Mouse (Mus musculus): ENCODE measurements at regions not wholly inside any gene's neighbourhood (a gene's known extent, or its start where the extent isn't known, plus 50 kb on each side); places are given as distances from the start of the nearest gene placed in this dataset.
A peak's percentile ranks its signal among the peaks of the same experiment; 100 is the strongest.

DNA sequence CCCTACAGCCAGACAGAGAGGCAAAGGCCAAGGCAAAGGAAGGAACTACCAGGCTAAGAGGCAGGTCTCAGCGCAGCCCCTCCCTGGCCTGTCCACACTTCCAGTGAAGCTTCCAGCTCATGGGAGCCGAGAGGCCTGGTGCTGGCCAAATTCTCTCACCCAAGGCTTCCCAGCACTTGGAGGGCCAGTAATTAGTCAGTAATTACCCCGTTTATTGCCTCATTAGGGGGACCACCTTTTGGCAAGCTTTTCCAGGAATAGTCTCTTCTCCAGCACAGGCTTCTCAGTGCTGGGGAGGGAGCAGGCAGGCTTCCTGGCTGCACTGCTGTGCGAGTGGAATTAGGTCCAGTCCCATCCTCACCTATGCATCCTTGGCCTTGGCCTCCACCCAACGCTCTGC is 252.8 kb upstream of the Nxpe4 start:
- DNase-seq (ENCODE audit: low spot score in 2 of 2), result no peak

DNA sequence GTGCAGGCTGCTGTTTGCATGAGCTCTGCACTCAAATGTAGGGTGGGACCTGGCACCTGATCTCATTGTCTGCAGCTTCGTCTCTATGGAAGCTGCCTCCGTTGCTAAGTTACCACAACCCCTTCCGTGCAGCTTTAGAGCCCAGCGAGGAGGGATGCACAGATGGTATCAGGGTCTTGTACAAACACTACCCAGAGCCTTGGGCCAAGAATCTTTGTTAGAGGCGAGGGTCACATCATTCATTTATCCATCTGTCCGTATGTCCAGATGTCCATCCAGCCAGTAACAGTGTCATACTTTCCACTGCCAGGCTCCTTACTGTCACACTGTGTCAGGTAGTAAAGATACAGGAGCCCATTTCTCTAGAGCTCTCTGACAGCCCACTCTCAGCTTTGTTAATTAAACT is 251.3 kb upstream of the Nxpe4 start:
- peak; percentile 34 to 55 for DNase-seq (ENCODE audit: low spot score in 2 of 2)

DNA sequence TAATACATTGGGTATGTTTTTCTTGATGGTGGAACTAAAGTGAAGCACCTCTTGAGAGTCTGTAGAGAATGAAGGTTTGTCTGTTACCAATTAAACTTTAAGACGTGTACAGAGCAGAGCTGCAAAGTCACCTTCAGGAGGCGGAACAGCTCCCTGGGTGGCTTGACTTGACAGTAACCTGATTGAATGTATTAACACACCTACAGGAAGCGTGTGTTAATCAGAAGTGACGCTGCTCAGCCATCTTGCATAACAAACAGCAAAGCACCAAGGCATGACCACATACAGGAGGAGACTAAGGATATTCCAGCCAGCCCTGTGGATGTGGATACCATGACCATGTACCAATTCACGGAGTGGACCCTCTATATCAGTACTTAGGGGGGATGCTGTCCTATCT is 249.0 kb upstream of the Nxpe4 start:
- DNase-seq (ENCODE audit: low spot score in 2 of 2), result no peak

DNA sequence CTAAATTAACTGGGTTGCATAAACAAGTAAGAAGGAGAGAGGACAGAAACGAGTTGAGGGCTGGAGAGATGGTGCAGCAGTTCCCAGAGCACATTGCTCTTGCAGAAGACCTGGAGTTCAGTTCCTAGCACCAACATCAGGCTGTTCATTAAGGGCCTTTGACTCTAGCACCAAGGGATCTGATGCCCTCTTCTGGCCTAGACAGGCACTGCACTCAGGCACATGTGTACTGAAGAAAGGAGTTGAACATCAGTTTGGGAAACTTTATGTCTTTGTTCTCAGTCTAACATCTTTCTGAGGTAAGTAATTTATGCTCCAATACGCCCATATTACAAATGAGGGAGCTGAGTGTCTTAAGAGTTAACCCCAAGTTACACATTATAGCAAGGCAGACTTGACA is 226.5 kb upstream of the Nxpe4 start:
- no peak for DNase-seq (ENCODE audit: low spot score in 2 of 2)

DNA sequence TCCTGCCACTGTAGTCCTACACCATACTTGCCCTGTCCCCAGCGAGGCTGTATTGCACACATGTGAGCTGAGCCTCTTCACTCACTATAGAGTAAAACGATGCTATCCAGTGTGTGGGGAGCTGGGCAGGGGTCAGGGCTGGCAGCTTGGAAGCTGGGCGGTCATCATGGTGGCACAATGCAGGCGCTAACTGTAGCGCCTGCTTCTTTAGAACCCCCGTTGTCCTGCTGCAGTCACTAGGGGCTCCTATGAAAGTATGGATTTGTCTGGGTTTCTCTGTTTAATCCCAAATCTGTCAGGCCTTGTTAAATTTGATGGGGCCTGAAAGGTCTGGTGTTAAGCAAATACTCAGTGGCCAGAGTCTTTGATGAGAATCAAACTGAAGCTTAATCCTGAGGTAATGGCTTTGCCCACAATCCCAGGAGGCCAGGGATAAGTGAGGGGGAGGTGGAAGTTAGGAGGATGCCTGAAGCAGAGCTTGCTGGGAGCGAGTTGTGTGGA is 225.8 kb upstream of the Nxpe4 start:
- no peak for DNase-seq (ENCODE audit: low spot score in 2 of 2)

DNA sequence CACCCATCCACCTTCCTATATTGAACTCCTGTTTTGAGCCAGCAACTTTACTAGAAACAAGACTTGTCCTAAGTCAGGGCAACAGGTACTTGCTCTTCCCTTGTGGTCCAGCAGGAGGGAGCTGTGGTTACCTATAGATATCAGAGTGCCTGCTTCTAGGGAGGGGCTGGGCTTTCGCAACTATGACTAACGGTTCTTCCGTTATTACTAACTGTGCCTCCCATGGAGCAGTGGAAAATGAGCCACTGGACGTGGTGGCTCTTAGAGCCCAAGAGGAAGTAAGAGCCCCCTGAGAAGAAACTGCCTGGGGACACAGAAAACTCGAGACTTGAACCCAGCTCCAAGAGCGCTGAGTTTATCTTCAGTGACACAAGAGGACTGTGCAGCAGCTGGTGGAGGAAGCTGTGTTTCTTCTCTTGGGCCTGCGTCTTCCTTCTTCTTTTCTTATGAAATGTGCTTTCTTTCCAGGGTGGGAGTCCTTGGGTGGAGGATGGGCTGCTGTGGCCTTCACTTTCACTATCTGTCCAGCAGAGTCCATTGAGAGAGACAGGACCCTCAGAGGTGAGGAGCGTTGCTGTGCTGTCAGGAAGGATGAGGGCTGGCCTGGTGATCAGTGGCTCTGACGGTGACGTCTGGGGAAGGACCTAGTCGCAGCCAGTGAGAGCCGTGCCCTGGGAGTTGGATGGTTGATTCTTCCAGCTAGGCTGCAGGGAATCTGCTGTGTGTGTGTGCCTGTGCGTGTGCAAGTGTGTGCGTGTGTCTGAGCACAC is 222.7 kb upstream of the Nxpe4 start:
- no peak for DNase-seq (ENCODE audit: low spot score in 2 of 2)

DNA sequence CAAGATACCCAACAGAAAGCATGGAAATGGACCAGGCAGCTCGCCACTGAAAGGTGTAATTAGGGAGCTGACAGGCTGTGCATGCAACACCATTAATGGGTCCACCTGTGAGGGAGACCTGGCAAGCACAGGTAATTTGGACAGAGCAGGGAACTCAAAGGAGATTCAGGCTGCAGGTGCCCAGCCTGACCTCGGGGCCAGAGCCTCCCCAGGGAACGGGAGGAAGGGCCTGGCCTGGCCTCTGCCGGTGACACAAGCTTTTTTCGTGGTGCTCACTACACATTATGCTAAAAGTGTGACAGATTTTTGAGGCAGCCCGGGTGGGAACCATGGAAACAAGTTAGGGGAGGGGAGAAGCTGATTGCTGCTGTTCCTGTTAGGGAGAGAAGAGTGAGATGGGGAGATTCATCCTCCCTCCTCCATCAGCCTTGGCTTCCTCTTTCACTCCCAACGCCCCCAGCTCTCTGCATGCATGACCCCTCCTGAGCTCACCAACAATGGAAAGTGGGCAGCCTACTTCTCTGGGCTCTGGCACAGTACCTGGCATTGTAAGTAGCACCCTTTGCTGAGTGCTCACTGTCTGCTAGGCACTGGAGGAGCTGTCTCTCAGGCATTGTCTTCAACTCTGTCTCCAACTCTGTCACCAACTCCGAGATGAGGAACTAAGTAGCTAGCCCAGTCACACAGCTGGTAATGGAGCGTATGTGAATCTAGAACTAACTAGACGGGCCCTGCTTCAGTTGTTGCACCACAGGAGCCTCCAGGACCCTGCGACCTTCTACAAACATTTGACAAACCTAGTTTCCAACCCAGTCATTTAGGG is 218.9 kb upstream of the Nxpe4 start:
- DNase-seq (ENCODE audit: low spot score in 2 of 2), result peak; percentile 59 to 64

DNA sequence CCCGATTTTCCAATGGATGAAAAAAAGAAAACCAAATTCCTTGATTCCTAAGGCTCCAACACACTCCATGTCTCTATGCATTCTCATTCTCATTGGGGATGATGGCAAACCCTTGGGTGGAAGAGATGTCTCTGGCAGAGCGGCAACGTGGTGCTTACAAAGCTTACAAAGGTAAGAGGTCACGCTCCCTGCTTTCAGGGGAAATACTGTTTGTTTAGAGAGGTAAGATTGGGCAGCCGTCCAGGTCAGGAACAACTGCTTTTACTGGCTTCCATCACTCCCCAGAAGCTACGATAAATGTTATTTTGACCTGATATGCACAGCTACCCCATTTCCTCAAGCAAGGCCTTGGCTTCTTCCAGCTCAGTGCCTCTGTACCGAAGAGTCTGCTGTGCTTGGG is 215.6 kb upstream of the Nxpe4 start:
- no peak for DNase-seq (ENCODE audit: low spot score in 2 of 2)

DNA sequence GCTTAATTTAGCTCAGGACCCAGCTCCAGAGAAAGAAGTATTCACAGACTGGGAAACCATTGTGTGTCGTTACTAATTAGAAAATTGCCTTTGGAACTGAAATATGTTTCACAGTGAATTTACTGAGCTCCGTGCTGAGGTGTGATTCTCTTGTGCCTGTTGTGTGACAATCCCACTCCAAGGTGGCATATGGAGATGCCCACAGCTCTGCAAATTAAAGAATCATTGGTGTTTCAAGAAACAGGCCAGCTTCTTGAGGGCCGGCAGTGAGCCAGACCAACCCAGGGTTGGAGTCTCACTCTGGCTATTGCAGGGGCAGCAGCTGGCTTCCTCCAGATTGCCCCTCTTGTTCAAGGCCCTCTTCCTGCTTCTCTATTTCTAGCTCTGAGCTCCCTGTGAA is 203.9 kb upstream of the Nxpe4 start:
- DNase-seq (ENCODE audit: low spot score in 2 of 2), result no peak

DNA sequence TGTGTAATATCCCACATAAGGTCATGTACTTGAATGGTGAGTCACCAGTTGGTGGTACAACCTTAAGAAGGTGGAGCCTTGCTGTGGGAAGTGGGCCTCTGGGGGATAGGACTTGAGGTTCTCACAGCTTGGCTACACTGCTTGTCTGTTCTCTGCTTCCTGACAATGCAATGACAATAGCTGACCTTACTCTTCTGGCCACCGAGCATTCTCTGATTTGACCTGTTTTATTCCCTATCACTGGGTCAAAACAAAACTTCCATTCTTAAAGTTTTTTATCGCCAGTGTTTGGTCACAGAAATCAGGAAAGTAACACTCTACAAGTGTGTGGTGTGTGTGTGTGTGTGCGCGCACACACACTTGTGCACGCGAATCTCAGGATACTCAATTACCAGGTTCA is 203.0 kb upstream of the Nxpe4 start:
- DNase-seq (ENCODE audit: low spot score in 2 of 2), result no peak

DNA sequence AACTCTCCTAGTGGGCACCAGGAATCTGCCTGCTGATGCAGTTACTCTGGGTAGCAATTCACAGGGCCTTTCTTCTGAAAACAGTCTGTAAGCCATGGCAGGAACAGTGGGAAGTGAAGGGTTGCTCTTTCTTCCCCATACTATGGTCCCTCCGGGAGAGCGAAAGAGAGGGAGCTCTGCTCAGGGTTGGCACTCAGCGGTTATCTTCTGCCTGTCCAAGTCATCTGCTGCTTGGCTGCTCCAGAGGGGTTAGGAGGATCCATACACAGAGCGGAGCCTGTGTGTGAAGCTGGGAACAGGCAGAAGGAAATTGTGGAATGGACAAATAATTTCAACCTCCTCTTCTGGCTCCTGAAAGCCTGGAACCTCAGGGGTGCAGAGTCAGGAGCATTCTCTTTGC is 200.6 kb upstream of the Nxpe4 start:
- DNase-seq (ENCODE audit: low spot score in 2 of 2), result no peak

DNA sequence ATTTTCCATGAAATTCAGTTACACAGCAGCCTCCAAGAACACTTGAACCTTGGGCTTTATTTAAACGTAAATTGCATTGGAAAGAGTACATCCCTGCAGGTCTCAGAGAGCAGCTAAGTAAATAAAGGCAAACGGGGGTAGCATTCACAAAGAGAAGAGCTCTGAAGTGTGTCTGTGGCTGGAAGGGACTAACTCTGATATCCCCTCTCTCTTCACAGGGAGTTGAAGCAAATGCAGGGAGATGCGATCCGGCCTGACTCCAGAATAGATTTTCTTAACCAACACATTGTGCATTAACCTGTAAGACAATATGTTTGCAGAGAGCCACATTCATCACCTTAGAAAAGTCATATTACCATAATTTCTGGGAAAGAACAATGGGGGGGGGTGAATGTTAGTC is 199.7 kb upstream of the Nxpe4 start:
- no peak for DNase-seq (ENCODE audit: low spot score in 2 of 2)

DNA sequence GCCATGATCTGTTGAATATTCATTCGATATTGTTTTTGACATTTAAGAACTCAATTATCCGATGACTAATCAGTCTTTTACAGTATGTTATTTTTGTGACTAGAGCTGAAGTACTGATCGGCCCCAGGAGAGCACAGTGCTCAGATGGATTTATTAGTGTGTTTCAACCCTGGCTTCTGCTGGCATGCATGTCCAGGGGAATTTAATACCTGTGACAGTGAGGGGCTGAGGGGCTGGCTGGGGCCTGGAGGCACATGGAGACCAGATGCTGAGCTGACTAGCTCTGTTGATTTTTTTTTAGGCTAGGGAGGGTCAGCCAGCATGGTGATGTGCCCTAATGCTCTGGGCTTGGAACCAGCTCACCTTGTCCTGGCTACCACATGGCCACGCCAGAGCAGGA is 199.2 kb upstream of the Nxpe4 start:
- no peak for DNase-seq (ENCODE audit: low spot score in 2 of 2)

DNA sequence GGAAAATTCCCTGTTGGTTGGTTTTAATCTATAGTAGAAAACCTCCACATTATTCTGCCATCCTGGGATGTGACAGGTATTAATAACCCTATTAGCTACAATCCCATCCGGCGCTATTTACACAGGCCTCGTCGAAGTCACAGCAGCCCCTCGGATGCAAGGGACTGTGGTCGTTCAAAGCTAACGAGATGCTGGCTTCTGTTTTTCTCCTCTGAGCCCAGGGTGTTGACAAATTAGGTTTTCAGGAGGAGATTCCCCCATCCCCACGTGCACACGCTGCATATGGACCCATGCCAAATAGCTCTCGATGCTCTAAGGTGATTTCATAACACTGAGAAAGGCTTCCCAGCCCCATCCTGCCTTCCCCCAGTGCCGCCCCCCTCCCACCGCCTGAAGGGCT is 188.7 kb upstream of the Nxpe4 start:
- no peak for DNase-seq (ENCODE audit: low spot score in 2 of 2)

DNA sequence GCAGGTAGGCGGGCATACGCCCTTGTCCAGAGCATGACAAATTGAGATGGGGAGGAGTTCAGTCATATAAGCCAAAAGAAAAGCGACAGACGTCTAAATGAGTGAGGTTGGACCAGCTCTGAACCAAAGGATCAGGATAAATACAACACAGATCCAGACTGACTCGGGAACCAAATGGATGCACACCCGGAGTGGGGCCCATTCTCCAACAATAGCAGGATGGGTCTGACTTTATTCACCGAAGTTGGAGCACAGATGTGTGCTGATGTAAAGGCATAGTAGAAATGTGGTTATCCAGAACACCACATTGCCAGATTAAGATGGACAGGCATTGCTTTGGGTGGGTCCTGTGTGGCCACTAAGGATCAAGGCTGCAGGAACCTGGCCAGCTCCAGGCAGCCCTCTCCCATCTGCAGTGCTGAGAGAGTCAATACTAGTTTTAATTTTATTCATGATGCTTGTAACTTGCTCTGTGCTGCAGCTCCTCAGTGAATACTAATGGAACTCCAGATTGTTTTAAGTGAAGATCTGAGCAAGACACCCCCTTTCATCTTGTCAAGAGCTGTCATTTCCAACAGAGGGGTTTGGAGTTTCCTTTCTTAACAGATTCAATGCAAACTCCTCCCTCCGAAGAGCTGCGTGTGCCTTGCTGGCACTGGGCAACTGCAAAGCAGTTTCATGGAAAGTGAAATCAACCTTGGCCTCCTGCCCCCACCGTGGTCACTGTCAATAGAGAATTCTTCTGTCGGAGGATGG is 176.3 kb upstream of the Nxpe4 start:
- DNase-seq (ENCODE audit: low spot score in 2 of 2), result peak in 1 of 2 experiments; percentile 8

DNA sequence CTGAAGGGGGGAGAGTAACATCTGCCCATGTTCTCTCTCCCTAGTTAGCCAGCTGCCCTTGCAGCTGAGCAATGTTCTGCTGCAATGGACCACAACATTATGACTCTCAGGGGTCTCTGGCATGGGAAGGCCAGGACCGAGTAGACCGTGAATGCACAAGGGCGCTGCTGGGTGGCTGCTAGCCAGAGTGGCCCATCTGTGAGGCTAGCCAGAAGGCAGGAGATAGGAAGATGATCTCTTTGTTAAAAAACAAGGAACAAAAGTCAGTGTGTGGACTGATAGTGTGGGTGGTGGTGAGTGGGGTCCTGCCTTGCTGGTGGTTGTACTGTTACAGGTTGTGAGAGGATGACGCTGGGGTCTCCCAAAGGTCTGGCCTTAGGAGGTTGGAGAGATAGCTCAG is 174.6 kb upstream of the Nxpe4 start:
- no peak for DNase-seq (ENCODE audit: low spot score in 2 of 2)

DNA sequence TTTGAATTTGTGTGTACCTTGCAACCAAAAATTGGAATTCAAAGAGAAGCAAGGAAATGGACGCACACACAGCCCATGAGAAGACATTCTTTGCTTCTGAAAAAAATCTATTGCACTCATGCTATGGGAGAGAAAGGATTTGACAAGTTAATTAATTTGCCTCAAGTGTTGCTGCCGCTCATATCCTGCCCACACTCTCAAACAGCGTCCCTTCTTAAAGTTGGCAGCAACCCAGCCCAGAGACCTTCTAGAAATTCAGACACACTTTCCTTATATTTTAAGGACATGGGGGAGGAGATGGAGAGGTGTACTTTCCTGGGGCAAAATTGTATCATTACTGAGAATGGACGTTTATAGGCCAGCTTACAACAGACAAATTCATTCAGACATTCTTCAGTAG is 167.2 kb upstream of the Nxpe4 start:
- DNase-seq (ENCODE audit: low spot score in 2 of 2), result no peak

DNA sequence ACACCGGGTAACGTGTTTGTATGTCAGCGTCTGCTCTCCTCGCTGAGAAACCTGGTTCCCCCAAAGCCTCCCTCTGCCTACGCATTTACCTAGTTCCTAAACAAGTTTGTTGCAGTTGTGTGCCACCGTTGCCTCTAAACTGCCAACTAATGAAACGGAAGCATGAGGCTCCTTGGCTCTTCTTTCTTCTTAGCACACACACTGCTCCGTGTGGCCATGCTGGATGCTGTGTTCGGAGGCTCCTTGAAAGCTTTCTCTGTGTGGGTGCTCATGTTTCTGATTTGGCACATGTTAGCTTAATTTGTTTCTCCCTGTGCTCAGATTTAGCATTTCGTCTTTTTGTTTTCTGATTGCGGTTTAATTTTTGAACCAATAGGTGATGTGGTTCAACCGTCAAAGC is 162.2 kb upstream of the Nxpe4 start:
- no peak for DNase-seq (ENCODE audit: low spot score in 2 of 2)

DNA sequence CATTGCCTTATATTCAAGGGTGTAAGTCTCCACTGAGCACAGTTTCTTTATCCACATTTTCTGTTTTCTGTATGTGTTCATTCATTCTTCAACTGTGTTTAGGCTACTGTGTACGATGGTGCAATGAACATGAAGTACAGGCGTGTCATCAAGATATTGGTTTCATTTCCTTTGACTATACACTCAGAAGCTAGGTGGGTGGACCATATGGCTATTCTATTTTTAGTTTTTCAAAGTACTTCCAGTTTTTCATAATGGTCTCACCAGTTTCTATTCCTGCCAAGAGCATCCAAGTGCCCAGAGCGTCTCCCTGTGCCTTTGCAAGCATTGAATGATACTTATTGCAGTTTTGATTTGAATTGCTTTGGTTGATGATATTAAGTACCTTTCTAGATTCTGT is 132.8 kb upstream of the Nxpe4 start:
- DNase-seq (ENCODE audit: low spot score in 2 of 2), result no peak

DNA sequence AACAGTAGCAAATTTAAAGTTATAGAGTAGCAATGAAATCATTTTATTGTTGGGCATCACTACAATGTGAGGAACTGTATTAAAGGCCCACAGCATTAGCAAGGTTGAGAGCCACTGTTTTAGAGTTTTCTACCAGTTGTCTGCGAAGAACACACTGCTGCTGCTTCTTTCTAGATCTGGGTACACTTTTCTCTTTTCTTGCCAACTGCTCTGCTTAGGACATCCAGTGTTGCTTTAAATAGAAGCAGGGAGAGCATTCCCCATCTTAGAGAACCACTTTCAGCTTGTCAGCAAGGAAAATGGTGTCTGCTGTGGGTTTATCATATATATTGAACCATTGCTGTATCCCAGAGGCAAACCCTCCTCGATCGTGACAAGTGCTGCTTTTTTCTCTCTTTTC is 131.0 kb upstream of the Nxpe4 start:
- no peak for DNase-seq (ENCODE audit: low spot score in 2 of 2)

DNA sequence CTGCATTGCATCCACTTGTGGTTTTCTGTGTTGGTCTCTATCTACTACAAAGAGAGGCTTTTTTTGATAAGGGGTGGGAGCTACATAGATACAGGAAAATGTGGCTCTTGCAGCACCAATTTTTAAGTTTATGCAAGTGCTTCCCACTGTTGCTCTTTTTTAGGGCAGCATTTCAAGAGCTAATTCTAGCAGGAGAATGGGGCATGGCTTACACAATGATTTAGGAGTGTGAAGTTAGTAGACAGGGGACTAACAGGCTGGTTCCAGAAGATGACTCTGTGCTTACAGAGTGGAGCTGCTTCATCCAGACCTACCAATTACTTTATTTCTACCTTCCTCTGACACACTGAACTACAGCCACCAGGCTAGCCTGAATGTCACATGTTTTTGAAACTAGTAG is 125.9 kb upstream of the Nxpe4 start:
- no peak for DNase-seq (ENCODE audit: low spot score in 2 of 2)

DNA sequence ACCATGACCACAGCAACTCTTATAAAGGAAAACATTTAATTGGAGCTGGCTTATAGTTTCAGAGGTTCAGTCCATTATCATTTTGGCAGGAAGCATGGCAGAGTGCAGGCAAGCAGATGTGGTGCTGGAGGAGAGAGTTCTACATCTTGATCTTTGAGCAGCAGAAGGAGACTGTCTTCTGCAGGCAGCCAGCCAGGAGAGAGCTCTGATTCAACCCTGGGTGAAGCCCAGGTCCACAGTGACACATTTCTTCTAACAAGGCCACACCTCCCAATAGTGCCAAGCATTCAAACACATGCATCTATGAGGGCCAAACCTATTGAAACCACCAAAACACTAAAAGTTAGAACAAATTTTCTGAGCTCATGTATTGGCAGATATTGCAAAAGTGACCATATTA is 117.0 kb upstream of the Nxpe4 start:
- DNase-seq (ENCODE audit: low spot score in 2 of 2), result no peak

All from layer of hippocampus, postnatal 10 days (tissue).